Mouse (Mus musculus): ENCODE measurements around the gene Cnot1. TPM values are rescaled to one million over a fixed set of nuclear protein-coding genes. Genes with fewer than 3 reads are reported as not detected.
A peak's percentile ranks its signal among the peaks of the same experiment; 100 is the strongest.

Gene Cnot1
- polyA plus RNA-seq, 1 experiment from 2014 or later = 16.0 TPM

DNA sequence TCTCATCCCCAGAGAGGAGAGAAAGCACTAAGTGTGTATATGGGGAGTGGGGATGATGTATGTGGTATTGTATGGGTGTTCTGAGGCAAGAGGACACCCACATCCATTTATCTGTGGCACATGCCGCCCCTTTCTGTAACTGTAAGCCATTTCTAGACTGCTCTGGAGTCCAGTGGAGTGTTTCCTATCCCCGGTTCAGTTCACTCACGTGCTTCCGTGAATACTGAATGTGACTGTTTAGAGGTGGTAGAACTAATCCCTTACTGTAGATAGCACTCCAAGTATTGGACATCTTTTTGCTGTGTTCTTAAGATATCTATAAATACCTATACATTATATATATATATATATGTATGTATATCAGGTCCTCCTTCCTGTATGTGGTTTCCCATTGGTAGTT is 92.9 kb downstream of the Cnot1 start:
- H3K9ac ChIP-seq (replicated peaks) = no peak overlapping the region
- no peak for TF ChIP-seq CTCF (IDR thresholded peaks at IDR 0.05; ENCODE audit: low read depth)
- WGBS (ENCODE audit: insufficient replicate concordance) = 79% methylated on average over 4 of the region's 4 CpGs

DNA sequence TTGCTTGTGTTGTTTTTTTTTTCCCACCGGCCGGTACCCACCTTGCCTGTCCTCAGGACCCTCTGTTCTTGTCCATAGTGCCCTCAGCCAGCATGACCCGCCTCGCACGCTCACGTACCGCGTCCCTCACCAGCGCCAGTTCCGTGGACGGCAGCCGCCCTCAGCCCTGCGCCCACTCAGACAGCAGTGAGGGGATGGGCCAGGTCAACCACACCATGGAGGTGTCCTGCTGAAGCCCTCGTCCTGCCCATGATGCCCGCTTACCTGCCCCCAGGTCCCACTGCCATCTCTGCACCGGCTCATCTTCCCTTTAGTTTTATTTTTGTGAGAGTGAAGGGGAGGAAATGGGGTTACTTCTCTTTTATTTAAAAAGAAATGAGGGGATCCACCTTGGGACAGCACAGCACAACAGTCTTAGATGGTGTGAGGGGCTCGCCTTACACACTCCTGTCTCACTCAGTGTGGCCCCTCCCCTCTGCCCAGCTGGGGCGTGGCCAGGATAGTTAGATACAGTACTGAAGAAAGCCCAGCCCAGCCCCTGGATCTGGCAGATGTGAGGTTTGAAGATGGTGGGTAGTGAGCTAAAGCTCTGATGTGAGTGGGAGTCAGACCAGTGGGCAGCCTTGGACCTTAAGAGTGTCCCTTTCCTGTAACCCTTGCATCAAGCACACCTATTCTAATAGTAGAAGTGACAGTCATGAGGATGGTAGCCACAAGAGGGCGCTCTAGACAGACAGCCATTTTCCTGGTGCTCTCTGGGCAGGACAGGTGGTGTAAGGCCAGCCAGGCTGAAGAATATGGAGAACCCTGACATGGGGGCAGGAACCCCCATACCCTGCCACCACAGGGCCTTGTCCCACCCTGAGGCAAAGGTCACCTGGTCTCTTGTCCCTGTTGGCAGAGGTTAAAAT is 93.9 kb downstream of the Cnot1 start:
- Histone ChIP-seq H3K9ac (replicated peaks) (no peak overlapping the region), H3K27me3 (ENCODE audit: insufficient read depth, low read length) (no peaks in the 10 kb centered on the region), H3K4me3 (ENCODE audit: low read depth, low read length) (no peak overlapping the region), H3K4me1 (ENCODE audit: insufficient read depth) (peaks cover 18% of the 10 kb centered on the region), H3K9me3 (ENCODE audit: low read length) (no peaks in the 10 kb centered on the region), H3K27ac (ENCODE audit: low read depth) (no peak overlapping the region), H3K36me3 (replicated peaks; ENCODE audit: insufficient read depth, low read length) (peaks cover 11% of the 10 kb centered on the region), H3K4me2 (ENCODE audit: low read depth, low read length) (0 out of 2 replicates have a peak overlapping the region, but pooled peaks have one; percentile 9)
- 72% methylated on average over 19 of the region's 19 CpGs for WGBS (ENCODE audit: insufficient replicate concordance)
- TF ChIP-seq CTCF (IDR thresholded peaks at IDR 0.05; ENCODE audit: low read depth) (peak; percentile 94), EP300 (IDR thresholded peaks at IDR 0.05; ENCODE audit: low read depth) (no peak)
- DNase-seq = peak; percentile 85
- peak; percentile 32 for ATAC-seq

More for the DNA sequence above, 92.9 kb downstream of the Cnot1 start:
- DNase-seq (no peak), ATAC-seq (no peak)
- Histone ChIP-seq H3K4me2 (ENCODE audit: low read depth, low read length) (no peak overlapping the region), H3K36me3 (replicated peaks; ENCODE audit: insufficient read depth, low read length) (peaks cover 21% of the 10 kb centered on the region), H3K27ac (ENCODE audit: low read depth) (no peak overlapping the region), H3K4me3 (ENCODE audit: low read depth, low read length) (no peak overlapping the region), H3K27me3 (ENCODE audit: insufficient read depth, low read length) (no peaks in the 10 kb centered on the region), H3K4me1 (ENCODE audit: insufficient read depth) (peaks cover 18% of the 10 kb centered on the region), H3K9me3 (ENCODE audit: low read length) (no peaks in the 10 kb centered on the region)

DNA sequence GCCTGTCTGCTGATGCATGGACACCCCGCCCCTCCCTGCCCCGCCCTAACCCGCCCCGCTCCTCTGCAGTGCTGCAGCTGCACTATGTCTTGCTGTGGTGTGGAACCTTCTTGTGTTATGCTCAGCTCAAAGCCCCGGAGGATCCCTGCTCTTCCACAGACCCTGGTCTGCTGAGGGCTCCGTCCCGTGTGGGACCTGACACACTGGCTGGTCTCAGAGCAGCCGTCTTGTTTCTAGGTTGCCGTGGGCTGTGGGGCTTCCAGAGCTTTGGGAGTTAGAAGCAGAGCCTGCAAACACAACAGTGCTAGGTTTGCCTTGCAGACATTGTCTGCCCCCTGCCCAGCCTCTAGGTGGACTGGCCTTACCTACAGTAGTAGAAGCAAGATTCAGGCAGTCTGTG is 94.9 kb downstream of the Cnot1 start:
- Histone ChIP-seq H3K4me1 (ENCODE audit: insufficient read depth) (peaks cover 18% of the 10 kb centered on the region), H3K4me2 (ENCODE audit: low read depth, low read length) (no peak overlapping the region), H3K36me3 (replicated peaks; ENCODE audit: insufficient read depth, low read length) (0 out of 2 replicates have a peak, but pooled peaks cover 4% of the 10 kb centered on the region), H3K9ac (replicated peaks) (no peak overlapping the region), H3K27me3 (ENCODE audit: insufficient read depth, low read length) (no peaks in the 10 kb centered on the region), H3K4me3 (ENCODE audit: low read depth, low read length) (no peak overlapping the region), H3K9me3 (ENCODE audit: low read length) (no peaks in the 10 kb centered on the region), H3K27ac (ENCODE audit: low read depth) (no peak overlapping the region)
- 72% methylated on average over 9 of the region's 9 CpGs for WGBS (ENCODE audit: insufficient replicate concordance)
- DNase-seq (no peak), ATAC-seq (no peak)
- TF ChIP-seq EP300 (IDR thresholded peaks at IDR 0.05; ENCODE audit: low read depth) (no peak), CTCF (IDR thresholded peaks at IDR 0.05; ENCODE audit: low read depth) (no peak)

DNA sequence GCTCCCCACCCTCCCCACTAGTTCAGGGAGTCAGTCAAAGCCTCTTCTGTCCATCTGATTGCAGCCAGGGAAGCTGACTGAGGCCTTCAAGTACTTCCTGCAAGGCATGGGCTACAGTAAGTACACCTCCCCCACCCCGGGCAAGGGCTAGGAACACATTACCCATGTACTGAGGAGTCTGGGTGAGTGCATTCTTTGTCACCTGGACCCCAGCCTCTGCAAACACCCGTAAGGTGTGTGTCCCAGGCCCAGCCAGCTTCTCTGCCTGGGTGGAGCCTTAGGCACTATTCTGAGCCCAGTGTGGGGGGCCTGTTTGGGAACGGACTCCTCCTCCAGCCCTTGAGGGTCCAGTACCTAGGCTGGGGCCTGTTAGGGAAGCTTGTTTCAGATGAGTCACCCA is 96.2 kb downstream of the Cnot1 start:
- no peak for TF ChIP-seq EP300 (IDR thresholded peaks at IDR 0.05; ENCODE audit: low read depth)
- no peak for TF ChIP-seq CTCF (IDR thresholded peaks at IDR 0.05; ENCODE audit: low read depth)
- DNase-seq (no peak), ATAC-seq (no peak)
- 73% methylated on average over 3 of the region's 3 CpGs for WGBS (ENCODE audit: insufficient replicate concordance)
- no peaks in the 10 kb centered on the region for H3K36me3 ChIP-seq (replicated peaks; ENCODE audit: insufficient read depth, low read length)
- no peak overlapping the region for H3K4me3 ChIP-seq (ENCODE audit: low read depth, low read length)
- H3K4me2 ChIP-seq (ENCODE audit: low read depth, low read length) = no peak overlapping the region
- no peak overlapping the region for H3K9ac ChIP-seq (replicated peaks)
- H3K27me3 ChIP-seq (ENCODE audit: insufficient read depth, low read length) = no peaks in the 10 kb centered on the region
- H3K9me3 ChIP-seq (ENCODE audit: low read length) = no peaks in the 10 kb centered on the region
- no peak overlapping the region for H3K27ac ChIP-seq (ENCODE audit: low read depth)
- peaks cover 5% of the 10 kb centered on the region for H3K4me1 ChIP-seq (ENCODE audit: insufficient read depth)

GRCm38 (mm10) chr8:95709579-95709978 is 97.7 kb downstream of the Cnot1 start:
- no peak for TF ChIP-seq CTCF (IDR thresholded peaks at IDR 0.05; ENCODE audit: low read depth)
- no peak for TF ChIP-seq EP300 (IDR thresholded peaks at IDR 0.05; ENCODE audit: low read depth)
- H3K27ac ChIP-seq (ENCODE audit: low read depth) = no peak overlapping the region
- no peaks in the 10 kb centered on the region for H3K36me3 ChIP-seq (replicated peaks; ENCODE audit: insufficient read depth, low read length)
- H3K4me1 ChIP-seq (ENCODE audit: insufficient read depth) = peaks cover 5% of the 10 kb centered on the region
- H3K4me2 ChIP-seq (ENCODE audit: low read depth, low read length) = no peak overlapping the region
- H3K9me3 ChIP-seq (ENCODE audit: low read length) = no peaks in the 10 kb centered on the region
- DNase-seq (no peak), ATAC-seq (no peak)
- H3K27me3 ChIP-seq (ENCODE audit: insufficient read depth, low read length) = no peaks in the 10 kb centered on the region
- H3K4me3 ChIP-seq (ENCODE audit: low read depth, low read length) = no peak overlapping the region
- WGBS (ENCODE audit: insufficient replicate concordance) = 77% methylated on average over 7 of the region's 7 CpGs
- H3K9ac ChIP-seq (replicated peaks) = no peak overlapping the region

DNA sequence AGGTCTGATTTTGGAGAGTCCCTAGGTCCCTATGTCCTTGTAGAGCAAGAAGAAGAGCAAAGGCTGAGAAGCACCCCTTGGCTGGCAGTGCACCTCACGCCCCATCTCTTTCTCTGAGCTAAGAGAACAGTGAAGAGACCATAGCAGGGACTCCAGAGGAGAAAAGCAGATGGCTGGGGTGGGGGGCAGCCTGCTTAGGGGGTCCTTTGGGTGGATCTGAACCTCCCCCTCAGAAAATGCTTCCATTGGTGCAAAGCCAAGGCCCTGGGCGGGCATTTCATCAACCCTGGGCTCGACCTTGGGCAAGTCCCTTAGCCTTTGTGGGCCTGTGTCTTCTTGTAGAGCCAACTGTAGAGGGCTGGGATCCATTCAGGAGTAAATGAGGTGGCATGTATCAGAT is 102.7 kb downstream of the Cnot1 start:
- Histone ChIP-seq H3K27ac (ENCODE audit: low read depth) (no peak overlapping the region), H3K27me3 (ENCODE audit: insufficient read depth, low read length) (peaks cover 24% of the 10 kb centered on the region), H3K9me3 (ENCODE audit: low read length) (no peaks in the 10 kb centered on the region), H3K4me3 (ENCODE audit: low read depth, low read length) (no peak overlapping the region), H3K4me1 (ENCODE audit: insufficient read depth) (peaks cover 7% of the 10 kb centered on the region; the same call in 1 of the 2 replicates), H3K9ac (replicated peaks) (no peak overlapping the region), H3K4me2 (ENCODE audit: low read depth, low read length) (no peak overlapping the region), H3K36me3 (replicated peaks; ENCODE audit: insufficient read depth, low read length) (no peaks in the 10 kb centered on the region)
- no peak for TF ChIP-seq CTCF (IDR thresholded peaks at IDR 0.05; ENCODE audit: low read depth)
- TF ChIP-seq EP300 (IDR thresholded peaks at IDR 0.05; ENCODE audit: low read depth) = no peak
- DNase-seq (no peak), ATAC-seq (no peak)
- 83% methylated on average over 3 of the region's 3 CpGs for WGBS (ENCODE audit: insufficient replicate concordance)
